Mouse (Mus musculus): ENCODE results near the gene Cox6a1. TPM values are rescaled to one million over a fixed set of nuclear protein-coding genes. Genes with fewer than 3 reads are reported as not detected.

Cox6a1 gene
- polyA plus RNA-seq, 1 experiment from 2014 or later = 1,284 TPM

GRCm38 (mm10) chr5:115358872-115359271 is 10.1 kb upstream of the Cox6a1 start:
- Histone ChIP-seq H3K4me3 (ENCODE audit: low read depth, low read length) (no peak overlapping the region), H3K9me3 (ENCODE audit: control insufficient read depth, low read length) (no peaks in the 10 kb centered on the region), H3K36me3 (ENCODE audit: control insufficient read depth, insufficient read depth, low read length) (no peaks in the 10 kb centered on the region), H3K4me1 (ENCODE audit: control insufficient read depth, insufficient read depth, low read length) (no peaks in the 10 kb centered on the region), H3K27ac (ENCODE audit: low read depth, low read length) (no peak overlapping the region), H3K27me3 (ENCODE audit: control insufficient read depth, insufficient read depth, low read length) (no peaks in the 10 kb centered on the region), H3K9ac (replicated peaks; ENCODE audit: low read depth, low read length) (no peak overlapping the region), H3K4me2 (ENCODE audit: low read depth, low read length) (no peak overlapping the region)
- no peak for ATAC-seq (ENCODE audit: low read depth)
- WGBS = 4% methylated on average over 12 of the region's 12 CpGs

- H3K36me3 ChIP-seq (ENCODE audit: control insufficient read depth, insufficient read depth, low read length) = no peaks in the 10 kb centered on the region
- no peaks in the 10 kb centered on the region for H3K9me3 ChIP-seq (ENCODE audit: control insufficient read depth, low read length)
- H3K27me3 ChIP-seq (ENCODE audit: control insufficient read depth, insufficient read depth, low read length) = no peaks in the 10 kb centered on the region
- H3K27ac ChIP-seq (ENCODE audit: low read depth, low read length) = no peak overlapping the region
- 70% methylated on average over 13 of the region's 13 CpGs for WGBS
- ATAC-seq (ENCODE audit: low read depth) = no peak
- no peak overlapping the region for H3K4me2 ChIP-seq (ENCODE audit: low read depth, low read length)
- H3K9ac ChIP-seq (replicated peaks; ENCODE audit: low read depth, low read length) = no peak overlapping the region
- no peaks in the 10 kb centered on the region for H3K4me1 ChIP-seq (ENCODE audit: control insufficient read depth, insufficient read depth, low read length)
- no peak overlapping the region for H3K4me3 ChIP-seq (ENCODE audit: low read depth, low read length)
These were observed 6.3 kb upstream of the Cox6a1 start for GRCm38 (mm10) chr5:115355070-115355469.

- 83% methylated on average over 5 of the region's 5 CpGs for WGBS
- H3K9me3 ChIP-seq (ENCODE audit: control insufficient read depth, low read length) = no peaks in the 10 kb centered on the region
- no peaks in the 10 kb centered on the region for H3K27me3 ChIP-seq (ENCODE audit: control insufficient read depth, insufficient read depth, low read length)
- no peak overlapping the region for H3K27ac ChIP-seq (ENCODE audit: low read depth, low read length)
- peaks cover 15% of the 10 kb centered on the region for H3K4me1 ChIP-seq (ENCODE audit: control insufficient read depth, insufficient read depth, low read length)
- no peaks in the 10 kb centered on the region for H3K36me3 ChIP-seq (ENCODE audit: control insufficient read depth, insufficient read depth, low read length)
- no peak overlapping the region for H3K9ac ChIP-seq (replicated peaks; ENCODE audit: low read depth, low read length)
- no peak overlapping the region for H3K4me2 ChIP-seq (ENCODE audit: low read depth, low read length)
- no peak overlapping the region for H3K4me3 ChIP-seq (ENCODE audit: low read depth, low read length)
- ATAC-seq (ENCODE audit: low read depth) = no peak
These were observed 2.6 kb upstream of the Cox6a1 start for GRCm38 (mm10) chr5:115351348-115351747.

- H3K27ac ChIP-seq (ENCODE audit: low read depth, low read length) = peak overlapping the region; percentile 74
- peaks cover 12% of the 10 kb centered on the region for H3K36me3 ChIP-seq (ENCODE audit: control insufficient read depth, insufficient read depth, low read length)
- H3K27me3 ChIP-seq (ENCODE audit: control insufficient read depth, insufficient read depth, low read length) = no peaks in the 10 kb centered on the region
- under 1% methylated on average over 18 of the region's 18 CpGs for WGBS
- ATAC-seq (ENCODE audit: low read depth) = peak; percentile 36; the same call in 1 of the 2 replicates
- H3K9me3 ChIP-seq (ENCODE audit: control insufficient read depth, low read length) = no peaks in the 10 kb centered on the region
- H3K9ac ChIP-seq (replicated peaks; ENCODE audit: low read depth, low read length) = peak overlapping the region; percentile 57; the same call in 1 of the 2 replicates
- peak overlapping the region; percentile 88 for H3K4me3 ChIP-seq (ENCODE audit: low read depth, low read length)
- H3K4me2 ChIP-seq (ENCODE audit: low read depth, low read length) = peak overlapping the region; percentile 59
- peaks cover 15% of the 10 kb centered on the region for H3K4me1 ChIP-seq (ENCODE audit: control insufficient read depth, insufficient read depth, low read length)
These were observed 409 bp upstream of the Cox6a1 start for GRCm38 (mm10) chr5:115349225-115349555.

- no peaks in the 10 kb centered on the region for H3K27me3 ChIP-seq (ENCODE audit: control insufficient read depth, insufficient read depth, low read length)
- H3K4me3 ChIP-seq (ENCODE audit: low read depth, low read length) = peak overlapping the region; percentile 88
- H3K9me3 ChIP-seq (ENCODE audit: control insufficient read depth, low read length) = no peaks in the 10 kb centered on the region
- no peak overlapping the region for H3K27ac ChIP-seq (ENCODE audit: low read depth, low read length)
- 1% methylated on average over 5 of the region's 5 CpGs for WGBS
- no peak overlapping the region for H3K9ac ChIP-seq (replicated peaks; ENCODE audit: low read depth, low read length)
- 0 out of 2 replicates have a peak, but pooled peaks have one; percentile 25 for ATAC-seq (ENCODE audit: low read depth)
- peak overlapping the region; percentile 99 for H3K4me2 ChIP-seq (ENCODE audit: low read depth, low read length)
- peaks cover 15% of the 10 kb centered on the region for H3K4me1 ChIP-seq (ENCODE audit: control insufficient read depth, insufficient read depth, low read length)
- peaks cover 20% of the 10 kb centered on the region for H3K36me3 ChIP-seq (ENCODE audit: control insufficient read depth, insufficient read depth, low read length)
These were observed 1.2 kb downstream of the Cox6a1 start for GRCm38 (mm10) chr5:115347564-115347963.

GRCm38 (mm10) chr5:115341314-115342165 is 7.2 kb downstream of the Cox6a1 start:
- H3K9ac ChIP-seq (replicated peaks; ENCODE audit: low read depth, low read length) = peak overlapping the region; percentile 82
- ATAC-seq (ENCODE audit: low read depth) = peak; percentile 47; the same call in 1 of the 2 replicates
- H3K4me3 ChIP-seq (ENCODE audit: low read depth, low read length) = peak overlapping the region; percentile 69
- peak overlapping the region; percentile 86; the same call in 1 of the 2 replicates for H3K27ac ChIP-seq (ENCODE audit: low read depth, low read length)
- H3K4me2 ChIP-seq (ENCODE audit: low read depth, low read length) = peak overlapping the region; percentile 55
- peaks cover 8% of the 10 kb centered on the region for H3K4me1 ChIP-seq (ENCODE audit: control insufficient read depth, insufficient read depth, low read length)
- no peaks in the 10 kb centered on the region for H3K27me3 ChIP-seq (ENCODE audit: control insufficient read depth, insufficient read depth, low read length)
- H3K9me3 ChIP-seq (ENCODE audit: control insufficient read depth, low read length) = no peaks in the 10 kb centered on the region
- peaks cover 20% of the 10 kb centered on the region for H3K36me3 ChIP-seq (ENCODE audit: control insufficient read depth, insufficient read depth, low read length)
- WGBS = 12% methylated on average over 36 of the region's 36 CpGs

- WGBS = under 1% methylated on average over 61 of the region's 62 CpGs
- Histone ChIP-seq H3K4me2 (ENCODE audit: low read depth, low read length) (peak within 1 kb of the TSS; percentile 55), H3K4me1 (ENCODE audit: control insufficient read depth, insufficient read depth, low read length) (peaks cover 8% of the 10 kb centered on the region), H3K36me3 (ENCODE audit: control insufficient read depth, insufficient read depth, low read length) (peaks cover 25% of the 10 kb centered on the region), H3K9me3 (ENCODE audit: control insufficient read depth, low read length) (no peaks in the 10 kb centered on the region), H3K4me3 (ENCODE audit: low read depth, low read length) (peak within 1 kb of the TSS; percentile 69), H3K27me3 (ENCODE audit: control insufficient read depth, insufficient read depth, low read length) (no peaks in the 10 kb centered on the region), H3K27ac (ENCODE audit: low read depth, low read length) (peak within 1 kb of the TSS; percentile 86), H3K9ac (replicated peaks; ENCODE audit: low read depth, low read length) (peak within 1 kb of the TSS; percentile 82)
- peak; percentile 91 for ATAC-seq (ENCODE audit: low read depth)
These were observed 8.0 kb downstream of the Cox6a1 start, which contains the start of the genes Gatc and Triap1 for GRCm38 (mm10) chr5:115340577-115341313. Gene Gatc, minus strand, starts transcription at chr5:115341178. Gene Triap1, plus strand, starts transcription at chr5:115341225.

GRCm38 (mm10) chr5:115340007-115340406 is 8.8 kb downstream of the Cox6a1 start:
- ATAC-seq (ENCODE audit: low read depth) = no peak
- no peak overlapping the region for H3K27ac ChIP-seq (ENCODE audit: low read depth, low read length)
- peak overlapping the region; percentile 55 for H3K4me2 ChIP-seq (ENCODE audit: low read depth, low read length)
- H3K27me3 ChIP-seq (ENCODE audit: control insufficient read depth, insufficient read depth, low read length) = no peaks in the 10 kb centered on the region
- H3K4me3 ChIP-seq (ENCODE audit: low read depth, low read length) = peak overlapping the region; percentile 69
- H3K4me1 ChIP-seq (ENCODE audit: control insufficient read depth, insufficient read depth, low read length) = peaks cover 8% of the 10 kb centered on the region
- peak overlapping the region; percentile 82; the same call in 1 of the 2 replicates for H3K9ac ChIP-seq (replicated peaks; ENCODE audit: low read depth, low read length)
- no peaks in the 10 kb centered on the region for H3K9me3 ChIP-seq (ENCODE audit: control insufficient read depth, low read length)
- peaks cover 29% of the 10 kb centered on the region for H3K36me3 ChIP-seq (ENCODE audit: control insufficient read depth, insufficient read depth, low read length)
- 37% methylated on average over 7 of the region's 7 CpGs for WGBS

- Histone ChIP-seq H3K27me3 (ENCODE audit: control insufficient read depth, insufficient read depth, low read length) (no peaks in the 10 kb centered on the region), H3K4me2 (ENCODE audit: low read depth, low read length) (no peak overlapping the region), H3K27ac (ENCODE audit: low read depth, low read length) (no peak overlapping the region), H3K4me1 (ENCODE audit: control insufficient read depth, insufficient read depth, low read length) (peaks cover 13% of the 10 kb centered on the region), H3K9ac (replicated peaks; ENCODE audit: low read depth, low read length) (no peak overlapping the region), H3K4me3 (ENCODE audit: low read depth, low read length) (no peak overlapping the region), H3K36me3 (ENCODE audit: control insufficient read depth, insufficient read depth, low read length) (peaks cover 45% of the 10 kb centered on the region), H3K9me3 (ENCODE audit: control insufficient read depth, low read length) (no peaks in the 10 kb centered on the region)
- WGBS = 81% methylated on average over 3 of the region's 3 CpGs
- ATAC-seq (ENCODE audit: low read depth) = no peak
These were observed 15.2 kb downstream of the Cox6a1 start for GRCm38 (mm10) chr5:115333626-115334025.
